ENCODE assay signal across 8 mouse cellular contexts in genomic region chrX:81070804-81071461, GRCm38 (mm10). TPM values are rescaled to one million over a fixed set of nuclear protein-coding genes. Genes with fewer than 3 reads are reported as not detected.
DNase-seq lines count a peak whose midpoint lies in the region; ATAC-seq and TF ChIP-seq lines count a peak whose summit lies in the region.

No protein-coding gene starts in this region.

- no peak for TF ChIP-seq EP300 in liver, postnatal 0 days (IDR thresholded peaks at IDR 0.05; ENCODE audit: low read depth)

- TF ChIP-seq CTCF in lung, embryonic 14.5 days (IDR thresholded peaks at IDR 0.05; ENCODE audit: low read depth): no peak
- no peak for TF ChIP-seq CTCF in cerebellum, adult 2 months (IDR thresholded peaks at IDR 0.05; ENCODE audit: borderline replicate concordance, insufficient read depth, low read depth, low read length)
- TF ChIP-seq CTCF in liver, postnatal 0 days (IDR thresholded peaks at IDR 0.05; ENCODE audit: low read depth): no peak

- DNase-seq in lung, embryonic 14.5 days: peak; percentile 27
- no peak for DNase-seq in lung, postnatal 25 days (ENCODE audit: low spot score)
- no peak for DNase-seq in cerebellum, adult 2 months
- peak; percentile 8 for DNase-seq in forelimb bud, embryonic 11.5 days (ENCODE audit: low read depth, low spot score)
- DNase-seq in hindbrain, embryonic 14.5 days (ENCODE audit: low spot score): no peak
- no peak for DNase-seq in liver, postnatal 0 days

- H3K36me3 ChIP-seq in lung, embryonic 14.5 days (ENCODE audit: insufficient read depth): no peaks in the 10 kb centered on the region
- no peaks in the 10 kb centered on the region for H3K36me3 ChIP-seq in hindbrain, embryonic 14.5 days (replicated peaks; ENCODE audit: control insufficient read depth, insufficient read depth)
- no peaks in the 10 kb centered on the region for H3K36me3 ChIP-seq in liver, postnatal 0 days (replicated peaks; ENCODE audit: insufficient read depth, low read length)
- no peaks in the 10 kb centered on the region for H3K36me3 ChIP-seq in stomach, embryonic 14.5 days (ENCODE audit: control insufficient read depth, insufficient read depth, low read length)

- H3K27me3 ChIP-seq in lung, embryonic 14.5 days (ENCODE audit: insufficient read depth, low read length): no peaks in the 10 kb centered on the region
- no peaks in the 10 kb centered on the region for H3K27me3 ChIP-seq in cerebellum, adult 2 months (ENCODE audit: control insufficient read depth, insufficient read depth, low read length)
- no peaks in the 10 kb centered on the region for H3K27me3 ChIP-seq in hindbrain, embryonic 14.5 days (ENCODE audit: control insufficient read depth, insufficient read depth, low read length)
- H3K27me3 ChIP-seq in liver, postnatal 0 days (ENCODE audit: insufficient read depth, low read length): peaks cover 3% of the 10 kb centered on the region; the same call in 1 of the 2 replicates
- no peaks in the 10 kb centered on the region for H3K27me3 ChIP-seq in stomach, embryonic 14.5 days (ENCODE audit: control insufficient read depth, insufficient read depth, low read length)

- peak overlapping the region; percentile 56 for H3K4me3 ChIP-seq in lung, embryonic 14.5 days (ENCODE audit: low read depth, low read length)
- peak overlapping the region; percentile 82 for H3K4me3 ChIP-seq in cerebellum, adult 2 months (replicated peaks; ENCODE audit: insufficient read depth, low read depth, low read length)
- H3K4me3 ChIP-seq in hindbrain, embryonic 14.5 days (replicated peaks; ENCODE audit: low read length): peak overlapping the region; percentile 68
- H3K4me3 ChIP-seq in liver, postnatal 0 days (ENCODE audit: low read depth, low read length): peak overlapping the region; percentile 42
- peak overlapping the region; percentile 56 for H3K4me3 ChIP-seq in stomach, embryonic 14.5 days (ENCODE audit: low read depth, low read length)

- peak overlapping the region; percentile 57 for H3K4me2 ChIP-seq in lung, embryonic 14.5 days
- peak overlapping the region; percentile 59 for H3K4me2 ChIP-seq in hindbrain, embryonic 14.5 days (replicated peaks)
- peak overlapping the region; percentile 62 for H3K4me2 ChIP-seq in liver, postnatal 0 days (ENCODE audit: low read depth, low read length)
- H3K4me2 ChIP-seq in stomach, embryonic 14.5 days (replicated peaks; ENCODE audit: low read depth, low read length): peak overlapping the region; percentile 40

- WGBS in lung, embryonic 14.5 days: 11% methylated on average over 41 of the region's 45 CpGs
- 4% methylated on average over 28 of the region's 45 CpGs for WGBS in cerebellum, adult 2 months
- 9% methylated on average over 41 of the region's 45 CpGs for WGBS in hindbrain, embryonic 14.5 days
- WGBS in liver, postnatal 0 days (ENCODE audit: insufficient replicate concordance): 17% methylated on average over 34 of the region's 45 CpGs
- 7% methylated on average over 28 of the region's 45 CpGs for WGBS in stomach, embryonic 14.5 days

- peak overlapping the region; percentile 90 for H3K27ac ChIP-seq in lung, embryonic 14.5 days (ENCODE audit: low read depth)
- no peak overlapping the region for H3K27ac ChIP-seq in cerebellum, adult 2 months (ENCODE audit: insufficient read depth, low read length)
- H3K27ac ChIP-seq in hindbrain, embryonic 14.5 days: peak overlapping the region; percentile 81
- no peak overlapping the region; the same call in 1 of the 2 replicates for H3K27ac ChIP-seq in liver, postnatal 0 days (ENCODE audit: low read depth)
- H3K27ac ChIP-seq in stomach, embryonic 14.5 days (ENCODE audit: low read length): peak overlapping the region; percentile 69; the same call in 1 of the 2 replicates

- no peak for TF ChIP-seq POLR2A in cerebellum, adult 2 months (IDR thresholded peaks at IDR 0.05; ENCODE audit: borderline replicate concordance, insufficient read depth, low read length)

- no peaks in the 10 kb centered on the region for H3K4me1 ChIP-seq in lung, embryonic 14.5 days (ENCODE audit: insufficient read depth)
- H3K4me1 ChIP-seq in cerebellum, adult 2 months (ENCODE audit: control insufficient read depth, insufficient read depth, low read length): no peaks in the 10 kb centered on the region
- H3K4me1 ChIP-seq in hindbrain, embryonic 14.5 days (replicated peaks; ENCODE audit: control insufficient read depth, insufficient read depth, low read length): no peaks in the 10 kb centered on the region
- 0 out of 2 replicates have a peak, but pooled peaks cover 2% of the 10 kb centered on the region for H3K4me1 ChIP-seq in liver, postnatal 0 days (ENCODE audit: insufficient read depth)
- H3K4me1 ChIP-seq in stomach, embryonic 14.5 days (ENCODE audit: control insufficient read depth, insufficient read depth, low read length): no peaks in the 10 kb centered on the region

- H3K9ac ChIP-seq in lung, embryonic 14.5 days: peak overlapping the region; percentile 65
- peak overlapping the region; percentile 77 for H3K9ac ChIP-seq in hindbrain, embryonic 14.5 days
- peak overlapping the region; percentile 41 for H3K9ac ChIP-seq in liver, postnatal 0 days (replicated peaks)
- peak overlapping the region; percentile 55 for H3K9ac ChIP-seq in stomach, embryonic 14.5 days (replicated peaks; ENCODE audit: low read depth, low read length)

- peak; percentile 36 for ATAC-seq in lung, embryonic 14.5 days (ENCODE audit: insufficient read depth)
- no peak; the same call in none of the 2 replicates for ATAC-seq in hindbrain, embryonic 14.5 days (ENCODE audit: low FRiP score)
- no peak for ATAC-seq in liver, postnatal 0 days
- ATAC-seq in stomach, embryonic 14.5 days (ENCODE audit: insufficient number of reproducible peaks, insufficient read depth, low FRiP score, low read depth): peak; percentile 50; the same call in 1 of the 2 replicates
- ATAC-seq in megakaryocyte progenitor cell, adult 5-6 weeks (replicated peaks; ENCODE audit: poor library complexity): no peak

- no peaks in the 10 kb centered on the region for H3K9me3 ChIP-seq in lung, embryonic 14.5 days (ENCODE audit: low read depth, low read length)
- no peaks in the 10 kb centered on the region for H3K9me3 ChIP-seq in hindbrain, embryonic 14.5 days (ENCODE audit: control insufficient read depth, low read length)
- H3K9me3 ChIP-seq in liver, postnatal 0 days (ENCODE audit: low read length): no peaks in the 10 kb centered on the region
- H3K9me3 ChIP-seq in stomach, embryonic 14.5 days (ENCODE audit: control insufficient read depth, low read depth, low read length): no peaks in the 10 kb centered on the region

RNA-seq across cellular contexts. Expression of gene Tmem47, which starts 0.4 kb away (rescaled TPM):
- polyA plus RNA-seq in lung, embryonic 14.5 days (2014; fragmentation: Nextera tagmentation; extraction: Ambion mirVana): 27.3 and 30.5 TPM in 2 replicates
- polyA plus RNA-seq in cerebellum, adult 2 months (2012; rRNA removed): 65.6 and 77.7 TPM in 2 replicates
- 28.7 and 30.2 TPM in 2 replicates for polyA plus RNA-seq in hindbrain, embryonic 14.5 days (2014; fragmentation: Nextera tagmentation; extraction: Ambion mirVana)
- polyA plus RNA-seq in liver, postnatal 0 days (2015; fragmentation: Nextera tagmentation; extraction: Ambion mirVana): 1.7 and 2.0 TPM in 2 replicates
- 25.9 and 31.0 TPM in 2 replicates for polyA plus RNA-seq in stomach, embryonic 14.5 days (2014; fragmentation: Nextera tagmentation; extraction: Ambion mirVana)
- total RNA-seq in megakaryocyte progenitor cell, adult 5-6 weeks (2015): not detected in 2 replicates
- total RNA-seq in megakaryocyte progenitor cell, adult 5-6 weeks (2017): not detected in 2 replicates

Comparison
In these comparisons a context has a peak if more than half of its experiments do, and no peak if none do; other contexts are left out.
1. DNase-seq: peak in lung, embryonic 14.5 days (single experiment) and forelimb bud, embryonic 11.5 days (single experiment); none in lung, postnatal 25 days (single experiment), cerebellum, adult 2 months (0 of 2), hindbrain, embryonic 14.5 days (single experiment) and liver, postnatal 0 days (single experiment).
2. ATAC-seq: peak in lung, embryonic 14.5 days (single experiment) and stomach, embryonic 14.5 days (single experiment); none in hindbrain, embryonic 14.5 days (single experiment), liver, postnatal 0 days (single experiment) and megakaryocyte progenitor cell, adult 5-6 weeks (single experiment).
3. H3K27ac ChIP-seq: peak in lung, embryonic 14.5 days (single experiment), hindbrain, embryonic 14.5 days (single experiment) and stomach, embryonic 14.5 days (single experiment); none in cerebellum, adult 2 months (single experiment) and liver, postnatal 0 days (single experiment).
4. Peak in every context shown above with its lines, with median percentiles within 50 percentile points of each other: H3K4me2 ChIP-seq, H3K4me3 ChIP-seq and H3K9ac ChIP-seq.